Mouse (Mus musculus) spleen, postnatal 4 days (tissue): ENCODE data around the gene Itk.

Experiments
- DNase-seq, 2 experiments: peaks; one replicate each; pipeline ENCODE4 v3.0.0; 2022; ENCODE audit warnings: low spot score in 2 of 2

Itk gene

GRCm38 (mm10) chr11:46360991-46361665 is 28.2 kb downstream of the Itk start:
- no peak for DNase-seq

- DNase-seq, result no peak
Measured at GRCm38 (mm10) chr11:46358369-46358768, 30.9 kb downstream of the Itk start.

- DNase-seq, result no peak
Measured at GRCm38 (mm10) chr11:46349681-46350410, 39.5 kb downstream of the Itk start.

- DNase-seq, result no peak
Measured at GRCm38 (mm10) chr11:46348416-46348815, 40.9 kb downstream of the Itk start.

- DNase-seq, result no peak
Measured at GRCm38 (mm10) chr11:46347756-46348155, 41.6 kb downstream of the Itk start.

- DNase-seq, result no peak
Measured at GRCm38 (mm10) chr11:46343886-46344546, 45.3 kb downstream of the Itk start.

GRCm38 (mm10) chr11:46341960-46342359 is 47.4 kb downstream of the Itk start:
- no peak for DNase-seq

- DNase-seq, result no peak
Measured at GRCm38 (mm10) chr11:46336020-46336419, 53.3 kb downstream of the Itk start.

- DNase-seq, result no peak
Measured at GRCm38 (mm10) chr11:46332217-46332616, 57.1 kb downstream of the Itk start.

- DNase-seq, result no peak
Measured at GRCm38 (mm10) chr11:46326271-46327015, 62.9 kb downstream of the Itk start.

GRCm38 (mm10) chr11:46321559-46321958 is 67.8 kb downstream of the Itk start:
- DNase-seq, result no peak

- no peak for DNase-seq
Measured at GRCm38 (mm10) chr11:46314534-46314933, 74.8 kb downstream of the Itk start.

- DNase-seq, result no peak
Measured at GRCm38 (mm10) chr11:46313851-46314250, 75.5 kb downstream of the Itk start.

GRCm38 (mm10) chr11:46312523-46313035 is 76.7 kb downstream of the Itk start, which contains the start of gene Cyfip2:
TSS of gene Cyfip2 (minus strand) at chr11:46312859.
- no peak for DNase-seq

- peak; percentile 57 to 85 for DNase-seq
Measured at GRCm38 (mm10) chr11:46311703-46312522, 77.4 kb downstream of the Itk start.

GRCm38 (mm10) chr11:46311181-46311702 is 78.1 kb downstream of the Itk start:
- no peak for DNase-seq

GRCm38 (mm10) chr11:46310647-46311063 is 78.7 kb downstream of the Itk start:
- no peak for DNase-seq

GRCm38 (mm10) chr11:46309808-46310555 is 79.3 kb downstream of the Itk start:
- no peak for DNase-seq

- peak in 1 of 2 experiments; percentile 37 for DNase-seq
Measured at GRCm38 (mm10) chr11:46309111-46309741, 80.1 kb downstream of the Itk start.
